Mouse (Mus musculus): ENCODE data around the gene Gtf2ird2. TPM values are rescaled to one million over a fixed set of nuclear protein-coding genes. Genes with fewer than 3 reads are reported as not detected.

Gtf2ird2 gene
- polyA plus RNA-seq (2017; shearing (Covaris generic)), result 7.5 TPM

GRCm38 (mm10) chr5:134183880-134184808 lies at the start of gene Gtf2ird2:
Gtf2ird2 (plus strand) TSS chr5:134184019.

GRCm38 (mm10) chr5:134176169-134176881 lies 7.5 kb upstream of the Gtf2ird2 start, which contains the start of gene Rcc1l:
Rcc1l (minus strand) TSS chr5:134176774.

GRCm38 (mm10) chr5:134229391-134229790 lies 45.6 kb downstream of the Gtf2ird2 start, which contains the start of gene Ncf1:
Ncf1 (minus strand) TSS chr5:134229625.

Other genes with a start within 250 kb of the Gtf2ird2 start
- gene Castor2, start 84.3 kb upstream of the Gtf2ird2 start, polyA plus RNA-seq (2017; shearing (Covaris generic)), result 3.0 TPM
- gene Rcc1l, start 7.2 kb upstream of the Gtf2ird2 start, polyA plus RNA-seq (2017; shearing (Covaris generic)), result 15.9 TPM
- 3.0 TPM for gene Ncf1, start 45.6 kb downstream of the Gtf2ird2 start, polyA plus RNA-seq (2017; shearing (Covaris generic))
- 228 TPM for gene Gtf2i, start 130.7 kb downstream of the Gtf2ird2 start, polyA plus RNA-seq (2017; shearing (Covaris generic))